Mouse (Mus musculus) spleen, adult 2 months (tissue): ENCODE data around the gene Tmem59. TPM values are rescaled to one million over a fixed set of nuclear protein-coding genes. Genes with fewer than 3 reads are reported as not detected.

ENCODE experiments used
- DNase-seq, 2 experiments: peaks; one replicate each; pipeline versions ENCODE4 v3.0.0 to v3.0.0-alpha.2; 2012 to 2021; ENCODE audit warnings: low spot score in 2 of 2, low read depth in 1 of 2
- H3K27ac ChIP-seq: fragments of 200-500 bp; 2 replicates; pipeline ENCODE4 v1.5.1; 2012; ENCODE audit warnings: low read length, inconsistent platforms; ENCODE audit not compliant: insufficient read depth
- H3K27me3 ChIP-seq: fragments of 200-500 bp; 2 replicates; pipeline ENCODE4 v1.6.1; 2012; ENCODE audit warnings: mild to moderate bottlenecking, moderate library complexity, low read length, inconsistent platforms; ENCODE audit not compliant: control insufficient read depth, insufficient read depth
- H3K36me3 ChIP-seq: fragments of 200-500 bp; 2 replicates; pipeline ENCODE4 v1.6.1; 2012; ENCODE audit warnings: mild to moderate bottlenecking, low read length, inconsistent platforms; ENCODE audit not compliant: control insufficient read depth, insufficient read depth
- H3K4me1 ChIP-seq: fragments of 200-500 bp; 2 replicates; pipeline ENCODE4 v1.6.1; 2011; ENCODE audit warnings: inconsistent platforms; ENCODE audit not compliant: control insufficient read depth, insufficient read depth, insufficient read length
- H3K4me3 ChIP-seq: fragments of 200-500 bp; 2 replicates; pipeline ENCODE4 v1.5.1; 2011; ENCODE audit warnings: mild to moderate bottlenecking, inconsistent platforms; ENCODE audit not compliant: insufficient read depth, insufficient read length; ENCODE audit errors: extremely low read depth
- CTCF ChIP-seq: fragments of 200-500 bp; IDR thresholded peaks from 2 replicates; pipeline ENCODE4 v1.5.1; 2011; ENCODE audit warnings: mild to moderate bottlenecking, inconsistent platforms; ENCODE audit not compliant: insufficient read depth, insufficient read length, insufficient replicate concordance; ENCODE audit errors: extremely low read depth
- POLR2A ChIP-seq: fragments of 200-500 bp; IDR thresholded peaks from 2 replicates; pipeline ENCODE4 v1.6.1; 2011; ENCODE audit warnings: low read depth, low read length, inconsistent platforms
- WGBS: fragments of 180-500 bp; shearing (Covaris S2); methylation state at CpG from one replicate; pipeline ENCODE4 v1.1.7; 2018; 5-methylcytosine and 5-hydroxymethylcytosine counted together
- polyA plus RNA-seq: library from polyadenylated mRNA; depleted of rRNA; stranded (reverse); fragments of >200 nt; gene quantifications from 2 replicates; pipeline ENCODE4 v1.2.3, GENCODE M21; 2012

Tmem59 gene
- polyA plus RNA-seq, 1 experiment: 116 TPM

DNA sequence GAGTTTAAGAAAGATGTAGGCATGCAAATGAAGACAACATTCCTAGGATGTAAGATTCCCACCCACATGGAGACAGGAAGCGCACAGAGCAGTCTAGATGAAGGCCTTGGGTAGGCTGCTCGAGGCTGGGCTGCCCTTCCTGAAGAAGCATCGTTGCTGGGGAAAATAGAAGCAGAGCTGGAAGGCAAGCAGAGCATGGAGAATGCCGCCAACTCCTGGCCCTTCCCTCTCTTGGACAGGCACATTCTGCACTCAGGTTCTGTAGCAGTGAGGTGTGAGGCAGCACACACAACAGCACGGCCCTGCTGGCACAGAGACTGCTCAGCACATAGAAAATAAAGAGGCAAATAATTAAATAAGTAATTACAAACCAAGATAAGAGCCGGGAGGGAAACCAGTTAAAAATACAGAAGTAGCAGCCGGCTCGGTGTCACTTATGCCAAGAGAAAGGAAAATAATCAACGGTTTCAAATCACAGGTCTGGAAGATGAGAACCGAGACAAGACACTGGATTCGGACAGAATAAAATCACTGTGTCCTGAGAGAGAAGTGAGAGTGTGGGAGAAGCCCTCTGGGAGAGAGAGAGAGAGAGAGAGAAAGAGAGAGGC, 18.9 kb upstream of the Tmem59 start:
- Histone ChIP-seq H3K4me3 (no peak overlapping the region), H3K27me3 (no peaks in the 10 kb centered on the region), H3K36me3 (peaks cover 9% of the 10 kb centered on the region), H3K4me1 (no peaks in the 10 kb centered on the region), H3K27ac (no peak overlapping the region)
- WGBS: 89% methylated on average over 11 of the region's 11 CpGs
- DNase-seq: no peak
- TF ChIP-seq POLR2A (no peak), CTCF (no peak)

DNA sequence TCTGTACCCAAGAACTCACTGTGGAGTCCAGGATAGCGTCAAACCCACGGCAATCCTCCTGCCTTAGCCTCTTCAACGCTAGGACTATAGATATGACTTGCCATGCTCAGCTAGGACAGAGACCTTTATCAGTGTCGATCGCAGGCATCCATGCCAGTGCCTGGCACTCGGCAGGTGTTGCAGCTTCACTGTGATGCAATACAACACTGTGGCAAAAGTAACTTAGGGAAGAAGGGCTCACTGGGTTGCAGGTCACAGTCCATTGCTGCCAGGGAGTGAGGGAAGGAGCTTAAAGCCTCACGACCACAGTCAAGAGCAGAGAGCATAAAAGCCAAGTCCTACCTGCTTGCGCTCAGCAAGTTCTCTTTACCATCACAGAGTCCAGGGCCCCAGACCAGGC, 18.0 kb upstream of the Tmem59 start:
- WGBS: 94% methylated on average over 8 of the region's 8 CpGs
- Histone ChIP-seq H3K4me1 (no peaks in the 10 kb centered on the region), H3K4me3 (no peak overlapping the region), H3K27me3 (no peaks in the 10 kb centered on the region), H3K36me3 (peaks cover 9% of the 10 kb centered on the region), H3K27ac (no peak overlapping the region)
- DNase-seq: no peak
- TF ChIP-seq POLR2A (no peak), CTCF (no peak)

DNA sequence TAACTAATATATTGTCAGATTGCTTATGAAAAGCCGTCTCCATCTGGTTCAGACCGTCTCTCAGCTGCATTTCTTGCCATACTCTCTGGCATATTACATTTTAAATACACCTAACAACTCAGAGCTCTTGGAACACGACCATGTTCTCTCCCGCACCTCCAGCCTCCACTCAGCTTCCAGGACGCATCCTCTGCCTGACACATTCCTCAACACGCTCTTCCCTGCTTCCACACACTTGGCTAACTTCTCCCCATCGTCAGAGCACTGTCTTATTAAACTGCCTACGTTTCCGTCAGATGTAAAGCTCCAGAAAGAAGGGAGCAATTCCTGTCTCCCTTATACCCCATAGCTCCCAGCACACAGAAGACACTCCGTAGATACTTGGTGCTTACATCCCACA, 14.9 kb upstream of the Tmem59 start:
- Histone ChIP-seq H3K4me1 (no peaks in the 10 kb centered on the region), H3K27me3 (no peaks in the 10 kb centered on the region), H3K4me3 (no peak overlapping the region), H3K36me3 (peaks cover 6% of the 10 kb centered on the region), H3K27ac (no peak overlapping the region)
- no peak for DNase-seq
- TF ChIP-seq CTCF (no peak), POLR2A (no peak)
- WGBS: 93% methylated on average over 10 of the region's 10 CpGs

DNA sequence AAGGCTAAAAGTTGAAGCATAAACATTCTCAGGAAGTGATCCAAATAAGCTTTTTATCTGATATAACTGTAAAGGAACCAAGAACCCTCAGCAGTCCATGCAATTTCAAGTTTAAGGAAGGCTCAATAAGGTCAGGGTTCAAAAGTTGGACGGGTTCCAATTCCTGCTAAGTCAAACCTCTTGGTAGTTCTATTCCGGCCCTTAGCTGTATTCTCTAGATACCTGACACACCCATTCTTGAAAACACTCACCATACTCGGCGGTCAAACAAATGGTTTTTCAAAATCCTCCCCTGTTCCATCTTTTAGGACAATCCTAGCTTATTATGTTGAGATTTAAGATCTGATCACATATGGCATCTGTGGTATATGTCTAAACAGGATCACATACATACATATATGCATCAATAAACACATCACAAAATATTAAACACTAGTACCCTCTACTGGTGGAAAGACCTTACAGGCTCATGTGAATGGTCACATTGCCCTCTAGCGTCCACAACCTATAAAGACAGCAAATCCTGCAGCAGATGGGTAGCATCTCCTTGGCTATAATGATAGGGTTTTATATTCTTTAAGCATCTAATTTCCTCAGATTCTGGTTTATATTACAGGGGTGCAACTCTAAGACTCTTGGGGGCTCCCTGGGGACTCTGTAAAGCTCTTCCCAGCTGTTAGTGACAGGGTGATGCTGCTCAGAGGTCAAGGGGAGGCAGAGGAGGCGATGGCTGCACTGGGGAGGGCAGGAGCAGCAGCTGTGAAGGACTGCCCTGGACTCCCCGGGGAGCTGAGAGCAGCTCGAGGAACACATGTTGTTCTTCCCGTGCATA, 14.2 kb upstream of the Tmem59 start:
- Histone ChIP-seq H3K27me3 (no peaks in the 10 kb centered on the region), H3K36me3 (peaks cover 8% of the 10 kb centered on the region), H3K27ac (no peak overlapping the region), H3K4me1 (no peaks in the 10 kb centered on the region), H3K4me3 (no peak overlapping the region)
- TF ChIP-seq POLR2A (no peak), CTCF (peak; percentile 69; the same call in 1 of the 2 replicates)
- DNase-seq: peak; percentile 56 to 64
- 46% methylated on average over 9 of the region's 9 CpGs for WGBS

DNA sequence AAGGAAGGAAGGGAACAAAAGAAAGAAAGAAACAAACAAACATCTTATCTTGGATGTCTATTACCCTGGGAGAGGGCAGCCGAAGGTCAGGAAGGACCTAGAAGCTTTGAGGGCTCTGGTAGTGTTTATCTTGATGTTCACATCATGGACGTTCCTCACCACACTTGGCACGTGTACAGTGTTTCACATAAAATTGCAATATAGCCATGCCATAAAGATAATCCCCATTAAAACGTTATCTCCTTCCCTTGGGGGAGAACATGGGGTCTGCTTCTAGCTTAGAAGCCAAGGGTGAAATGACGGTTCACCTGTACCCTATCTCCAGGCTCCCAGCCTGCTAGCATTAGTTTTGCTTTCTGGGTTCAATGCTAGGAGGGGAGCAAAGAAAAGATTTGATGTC, 11.5 kb upstream of the Tmem59 start:
- no peak for TF ChIP-seq POLR2A
- TF ChIP-seq CTCF: no peak
- peaks cover 3% of the 10 kb centered on the region; the same call in 1 of the 2 replicates for H3K36me3 ChIP-seq
- no peaks in the 10 kb centered on the region for H3K27me3 ChIP-seq
- WGBS: 89% methylated on average over 5 of the region's 5 CpGs
- no peak overlapping the region for H3K4me3 ChIP-seq
- no peak for DNase-seq
- no peaks in the 10 kb centered on the region for H3K4me1 ChIP-seq
- H3K27ac ChIP-seq: no peak overlapping the region

DNA sequence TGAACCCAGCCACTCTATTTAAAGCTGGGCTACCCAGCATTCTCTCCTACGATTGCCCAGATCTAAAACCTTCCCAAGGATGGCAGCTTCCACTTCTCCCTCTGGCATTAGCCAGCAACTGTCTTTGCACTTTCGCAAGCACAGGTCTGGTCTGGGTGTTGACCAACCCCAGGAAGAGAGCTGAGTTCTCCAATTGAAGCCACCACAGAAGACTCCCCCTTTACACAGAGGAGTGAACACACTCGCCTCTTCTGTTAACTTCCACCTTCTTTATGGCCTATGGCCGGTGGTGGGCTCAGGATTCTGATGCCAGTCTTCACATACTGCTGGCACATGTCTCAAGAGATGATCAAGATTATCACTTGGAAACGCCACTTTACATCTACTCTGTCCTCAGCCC, 10.4 kb upstream of the Tmem59 start:
- H3K36me3 ChIP-seq: peaks cover 7% of the 10 kb centered on the region
- no peak for DNase-seq
- no peaks in the 10 kb centered on the region for H3K4me1 ChIP-seq
- WGBS: 80% methylated on average over 5 of the region's 5 CpGs
- no peak overlapping the region for H3K4me3 ChIP-seq
- no peak overlapping the region for H3K27ac ChIP-seq
- TF ChIP-seq POLR2A (no peak), CTCF (no peak)
- no peaks in the 10 kb centered on the region for H3K27me3 ChIP-seq

DNA sequence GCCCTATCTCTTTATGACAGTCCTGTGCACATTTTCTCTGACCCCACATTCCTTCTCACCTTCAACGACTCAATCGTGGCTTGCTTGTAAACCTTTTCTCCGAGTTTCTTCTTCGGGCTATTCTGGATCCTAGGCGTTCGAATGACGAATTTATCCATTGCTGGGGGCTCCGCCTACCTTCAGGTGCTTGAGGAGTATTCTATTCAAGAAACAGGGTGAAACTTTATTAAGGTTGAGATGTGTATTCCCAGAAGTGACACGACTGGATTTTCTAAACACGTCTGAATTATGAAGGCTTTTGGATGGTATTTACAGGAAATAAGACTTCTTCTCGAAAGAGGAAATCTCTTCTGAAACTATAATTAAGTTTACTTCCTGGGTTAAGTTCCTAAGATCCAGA, 693 bp upstream of the Tmem59 start:
- Histone ChIP-seq H3K27ac (peak overlapping the region; percentile 100), H3K4me3 (peak overlapping the region; percentile 92), H3K27me3 (no peaks in the 10 kb centered on the region), H3K36me3 (peaks cover 7% of the 10 kb centered on the region; the same call in 1 of the 2 replicates), H3K4me1 (peaks cover 12% of the 10 kb centered on the region)
- 22% methylated on average over 11 of the region's 11 CpGs for WGBS
- no peak for DNase-seq
- TF ChIP-seq CTCF (no peak), POLR2A (no peak)
